Mouse (Mus musculus): Measurements from ENCODE around the gene Grm4. TPM values are rescaled to one million over a fixed set of nuclear protein-coding genes. Genes with fewer than 3 reads are reported as not detected.

Gene Grm4
- polyA plus RNA-seq, 1 experiment from 2014 or later = 5.8 TPM

DNA sequence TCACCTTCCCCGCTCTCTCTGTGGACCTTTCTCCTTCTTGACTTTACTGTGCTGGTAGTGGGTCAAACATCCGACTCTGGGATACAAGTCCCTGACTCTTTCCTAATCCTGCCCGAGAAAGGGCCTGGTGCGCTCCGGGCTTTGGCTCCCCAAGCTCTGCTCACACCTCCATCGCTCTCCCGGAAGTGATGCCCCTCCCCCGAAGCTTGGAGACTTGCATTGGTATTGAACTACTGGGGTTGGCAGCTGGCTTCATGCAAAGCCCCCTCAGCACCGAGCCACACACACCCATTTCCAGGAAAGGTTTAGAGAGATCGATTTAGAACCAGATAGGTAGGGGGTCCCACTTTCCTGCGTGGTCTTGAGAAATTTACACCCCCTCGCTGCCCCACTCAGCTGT is 24.8 kb upstream of the Grm4 start:
- Histone ChIP-seq H3K9ac (replicated peaks) (no peak overlapping the region), H3K4me1 (replicated peaks) (peaks cover 18% of the 10 kb centered on the region), H3K9me3 (no peaks in the 10 kb centered on the region), H3K27me3 (no peaks in the 10 kb centered on the region), H3K36me3 (no peaks in the 10 kb centered on the region), H3K27ac (no peak overlapping the region), H3K4me2 (replicated peaks) (no peak overlapping the region), H3K4me3 (replicated peaks) (no peak overlapping the region)
- 46% methylated on average over 12 of the region's 12 CpGs for WGBS
- ATAC-seq = no peak

DNA sequence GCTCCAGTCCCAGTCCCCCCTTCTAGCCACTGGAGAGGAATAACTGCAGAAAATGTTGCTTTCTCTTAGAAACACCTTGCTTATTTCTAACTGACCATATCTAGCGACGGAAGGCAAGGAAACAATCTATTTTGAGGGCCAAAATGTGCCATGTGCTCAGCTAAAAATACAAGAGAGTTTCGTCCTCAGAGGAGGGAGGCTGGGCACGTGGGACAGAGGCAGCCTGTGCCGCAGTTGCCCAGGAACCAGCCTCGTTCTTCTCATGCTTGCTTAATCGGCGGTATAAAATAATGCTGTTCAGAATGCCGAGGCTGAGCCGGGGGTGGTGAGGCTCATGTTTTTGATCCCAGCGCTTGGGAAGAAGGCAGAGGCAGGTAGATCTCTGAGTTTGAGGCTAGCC is 23.3 kb upstream of the Grm4 start:
- no peaks in the 10 kb centered on the region for H3K9me3 ChIP-seq
- no peak overlapping the region for H3K9ac ChIP-seq (replicated peaks)
- peaks cover 16% of the 10 kb centered on the region for H3K4me1 ChIP-seq (replicated peaks)
- H3K4me3 ChIP-seq (replicated peaks) = no peak overlapping the region
- no peaks in the 10 kb centered on the region for H3K27me3 ChIP-seq
- no peak overlapping the region for H3K4me2 ChIP-seq (replicated peaks)
- H3K36me3 ChIP-seq = no peaks in the 10 kb centered on the region
- 81% methylated on average over 11 of the region's 11 CpGs for whole genome bisulfite sequencing
- no peak overlapping the region for H3K27ac ChIP-seq
- ATAC-seq = no peak

DNA sequence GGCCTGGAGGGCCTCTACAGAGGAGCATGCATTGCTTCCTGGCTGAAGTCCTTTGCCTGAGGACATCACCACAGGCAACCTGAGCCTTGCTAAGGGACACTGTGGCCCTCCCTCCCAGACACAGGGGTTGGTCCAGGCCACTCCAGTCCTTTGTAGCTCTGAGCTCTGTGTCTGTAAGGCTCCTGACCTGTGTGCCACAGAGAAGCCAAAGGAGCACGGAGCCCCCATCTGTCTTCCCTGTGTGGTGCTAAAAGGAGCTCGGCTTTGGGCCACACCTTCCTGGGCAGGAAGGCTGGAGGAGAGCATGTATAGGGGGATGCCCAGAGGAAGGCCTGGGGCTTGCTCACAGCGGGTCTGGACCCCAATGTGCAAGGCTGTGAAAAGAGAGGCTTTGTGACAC is 20.8 kb upstream of the Grm4 start:
- 0 out of 2 replicates have a peak, but pooled peaks cover 4% of the 10 kb centered on the region for H3K4me1 ChIP-seq (replicated peaks)
- H3K9ac ChIP-seq (replicated peaks) = no peak overlapping the region; the same call in 1 of the 2 replicates
- no peak overlapping the region for H3K4me2 ChIP-seq (replicated peaks)
- no peaks in the 10 kb centered on the region for H3K9me3 ChIP-seq
- ATAC-seq = no peak
- no peaks in the 10 kb centered on the region for H3K27me3 ChIP-seq
- 75% methylated on average over 3 of the region's 3 CpGs for WGBS
- H3K27ac ChIP-seq = no peak overlapping the region
- H3K36me3 ChIP-seq = no peaks in the 10 kb centered on the region
- no peak overlapping the region for H3K4me3 ChIP-seq (replicated peaks)

DNA sequence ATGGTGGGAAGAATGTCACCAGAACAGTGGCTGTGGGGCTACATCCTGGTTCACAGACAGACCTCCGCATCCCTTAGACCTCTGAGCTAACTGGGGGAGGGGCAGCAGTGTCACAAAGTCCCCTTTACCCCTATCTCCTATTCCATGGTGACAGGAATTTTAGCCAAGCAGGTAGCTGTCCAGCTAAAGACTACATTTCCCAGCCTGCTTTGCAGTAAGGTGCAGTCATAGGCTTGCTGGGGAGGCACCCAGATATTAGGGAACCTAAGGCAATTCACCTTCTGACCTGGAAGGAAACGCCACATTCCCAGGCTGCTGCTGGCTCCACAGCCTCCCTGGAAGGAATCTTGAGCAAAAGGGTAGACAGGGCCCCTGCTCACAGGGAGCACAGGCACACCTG is 20.1 kb upstream of the Grm4 start:
- no peak for ATAC-seq
- Histone ChIP-seq H3K4me3 (replicated peaks) (no peak overlapping the region), H3K36me3 (no peaks in the 10 kb centered on the region), H3K9ac (replicated peaks) (no peak overlapping the region), H3K4me2 (replicated peaks) (no peak overlapping the region), H3K27me3 (no peaks in the 10 kb centered on the region), H3K27ac (no peak overlapping the region), H3K4me1 (replicated peaks) (0 out of 2 replicates have a peak, but pooled peaks cover 1% of the 10 kb centered on the region), H3K9me3 (no peaks in the 10 kb centered on the region)
- WGBS = 79% methylated on average over 2 of the region's 2 CpGs

DNA sequence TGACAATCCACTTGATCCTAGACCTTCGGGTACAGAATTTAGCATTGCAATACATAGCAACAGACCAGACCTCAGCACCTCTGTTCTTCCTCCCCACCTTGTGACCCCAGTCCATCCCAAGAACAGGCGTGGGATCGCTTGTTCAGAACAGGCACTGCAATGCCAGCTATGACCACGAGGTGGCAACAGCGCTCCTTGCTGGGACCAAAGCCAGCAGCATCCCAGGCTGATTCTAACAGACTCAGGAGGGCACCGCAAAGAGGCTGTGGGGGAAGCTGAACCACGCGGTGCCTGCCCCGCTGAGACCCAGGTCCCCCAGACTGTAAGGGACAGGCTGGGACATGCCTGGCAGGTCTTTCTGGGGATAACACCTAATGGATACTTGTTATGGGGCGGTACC is 13.5 kb upstream of the Grm4 start:
- Histone ChIP-seq H3K27me3 (no peaks in the 10 kb centered on the region), H3K4me2 (replicated peaks) (peak overlapping the region; percentile 22; the same call in 1 of the 2 replicates), H3K27ac (no peak overlapping the region), H3K36me3 (no peaks in the 10 kb centered on the region), H3K4me1 (replicated peaks) (0 out of 2 replicates have a peak, but pooled peaks cover 3% of the 10 kb centered on the region), H3K9ac (replicated peaks) (no peak overlapping the region), H3K9me3 (no peaks in the 10 kb centered on the region), H3K4me3 (replicated peaks) (no peak overlapping the region)
- peak; percentile 90 for ATAC-seq
- 3% methylated on average over 10 of the region's 10 CpGs for WGBS

DNA sequence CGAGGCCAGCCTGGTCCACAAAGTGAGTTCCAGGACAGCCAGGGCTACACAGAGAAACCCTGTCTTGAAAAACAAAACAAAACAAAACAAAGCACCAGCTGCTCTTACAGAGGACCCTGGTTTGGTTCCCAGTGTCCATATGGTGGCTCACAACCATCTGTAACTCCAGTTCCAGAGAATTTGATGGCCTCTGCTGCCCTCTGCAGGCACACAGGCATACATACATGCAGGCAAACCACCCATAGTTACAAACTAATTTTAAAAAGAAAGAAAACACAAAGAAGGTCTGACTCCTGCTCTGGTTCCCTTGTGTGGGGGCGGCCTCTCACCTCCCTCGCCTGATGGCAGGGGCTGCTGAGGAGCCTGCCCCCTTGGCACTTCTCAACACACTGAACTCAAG is 12.2 kb upstream of the Grm4 start:
- Histone ChIP-seq H3K4me1 (replicated peaks) (0 out of 2 replicates have a peak, but pooled peaks cover 3% of the 10 kb centered on the region), H3K9ac (replicated peaks) (no peak overlapping the region), H3K27ac (no peak overlapping the region), H3K4me3 (replicated peaks) (no peak overlapping the region), H3K9me3 (no peaks in the 10 kb centered on the region), H3K36me3 (no peaks in the 10 kb centered on the region), H3K4me2 (replicated peaks) (no peak overlapping the region), H3K27me3 (no peaks in the 10 kb centered on the region)
- 87% methylated on average over 3 of the region's 3 CpGs for WGBS
- ATAC-seq = no peak

DNA sequence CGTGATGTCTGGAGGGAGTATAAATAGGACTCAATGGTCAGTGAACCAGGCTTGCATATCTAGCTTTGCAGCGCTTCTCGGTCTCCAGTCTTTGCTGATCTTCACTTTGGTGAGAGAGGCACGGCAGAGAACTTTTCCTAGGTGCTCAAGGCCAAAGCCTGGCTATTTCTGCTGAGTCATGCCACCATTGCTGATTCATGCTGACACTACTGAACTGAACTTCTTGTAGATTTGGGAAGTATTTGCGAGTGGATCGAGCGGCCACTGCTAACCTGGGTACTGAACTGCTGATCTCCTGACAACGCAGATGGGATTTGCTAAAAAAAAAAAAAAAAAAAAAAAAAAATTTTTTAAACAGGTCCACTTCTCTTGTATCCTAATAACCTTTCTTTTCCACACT is 10.9 kb upstream of the Grm4 start:
- Histone ChIP-seq H3K27ac (no peak overlapping the region), H3K9me3 (no peaks in the 10 kb centered on the region), H3K4me3 (replicated peaks) (no peak overlapping the region), H3K4me1 (replicated peaks) (0 out of 2 replicates have a peak, but pooled peaks cover 6% of the 10 kb centered on the region), H3K4me2 (replicated peaks) (no peak overlapping the region), H3K9ac (replicated peaks) (no peak overlapping the region), H3K36me3 (no peaks in the 10 kb centered on the region), H3K27me3 (no peaks in the 10 kb centered on the region)
- ATAC-seq = no peak
- 91% methylated on average over 8 of the region's 8 CpGs for WGBS

DNA sequence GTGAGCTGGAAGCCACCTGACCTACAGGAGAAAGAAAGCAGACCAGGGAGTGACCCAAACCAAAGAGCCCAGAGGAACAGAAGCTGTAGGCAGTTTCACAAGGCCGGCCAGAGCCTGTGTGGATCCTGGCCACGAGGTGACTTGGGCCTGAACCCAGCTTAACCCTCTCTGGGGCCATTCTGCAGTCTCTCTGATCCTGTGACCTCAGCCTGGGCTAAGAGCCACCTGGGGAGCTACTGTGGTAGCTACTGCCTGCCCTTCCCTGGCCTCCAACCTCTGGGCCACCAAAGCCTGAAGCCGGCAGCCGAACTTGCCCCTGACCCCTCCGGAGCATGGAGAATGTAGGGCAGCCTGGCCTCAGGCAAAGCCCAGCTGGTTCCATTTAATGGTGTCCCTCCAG is 7.6 kb upstream of the Grm4 start:
- no peak overlapping the region for H3K4me3 ChIP-seq (replicated peaks)
- no peak overlapping the region for H3K4me2 ChIP-seq (replicated peaks)
- no peak for ATAC-seq
- no peaks in the 10 kb centered on the region for H3K36me3 ChIP-seq
- H3K27me3 ChIP-seq = no peaks in the 10 kb centered on the region
- H3K9me3 ChIP-seq = no peaks in the 10 kb centered on the region
- 78% methylated on average over 5 of the region's 5 CpGs for WGBS
- H3K4me1 ChIP-seq (replicated peaks) = 0 out of 2 replicates have a peak, but pooled peaks cover 3% of the 10 kb centered on the region
- no peak overlapping the region for H3K9ac ChIP-seq (replicated peaks)
- H3K27ac ChIP-seq = no peak overlapping the region

DNA sequence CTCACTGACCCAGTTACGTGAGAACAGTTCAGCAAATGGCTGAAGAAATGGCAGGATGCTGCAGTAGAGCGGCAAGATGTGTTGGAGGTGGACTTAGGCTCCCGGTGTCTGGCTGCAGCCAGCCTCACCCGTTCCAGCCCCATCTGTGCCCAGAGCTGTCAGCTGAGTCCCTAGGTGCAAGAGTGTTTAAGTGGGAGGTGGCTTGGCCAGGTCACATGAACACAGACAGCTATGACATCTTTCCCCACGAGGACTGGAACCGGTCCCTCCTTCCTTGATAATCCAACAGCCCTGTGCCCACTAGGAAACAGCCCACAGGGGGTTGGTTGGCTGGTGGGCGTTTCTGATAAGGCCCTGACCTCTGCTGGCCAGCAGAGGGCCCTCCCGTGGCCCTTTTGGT is 6.8 kb upstream of the Grm4 start:
- H3K4me2 ChIP-seq (replicated peaks) = no peak overlapping the region
- ATAC-seq = no peak
- no peaks in the 10 kb centered on the region for H3K9me3 ChIP-seq
- H3K36me3 ChIP-seq = no peaks in the 10 kb centered on the region
- no peak overlapping the region for H3K9ac ChIP-seq (replicated peaks)
- no peak overlapping the region for H3K27ac ChIP-seq
- WGBS = 45% methylated on average over 8 of the region's 8 CpGs
- H3K4me3 ChIP-seq (replicated peaks) = no peak overlapping the region
- H3K27me3 ChIP-seq = no peaks in the 10 kb centered on the region
- 0 out of 2 replicates have a peak, but pooled peaks cover 3% of the 10 kb centered on the region for H3K4me1 ChIP-seq (replicated peaks)

DNA sequence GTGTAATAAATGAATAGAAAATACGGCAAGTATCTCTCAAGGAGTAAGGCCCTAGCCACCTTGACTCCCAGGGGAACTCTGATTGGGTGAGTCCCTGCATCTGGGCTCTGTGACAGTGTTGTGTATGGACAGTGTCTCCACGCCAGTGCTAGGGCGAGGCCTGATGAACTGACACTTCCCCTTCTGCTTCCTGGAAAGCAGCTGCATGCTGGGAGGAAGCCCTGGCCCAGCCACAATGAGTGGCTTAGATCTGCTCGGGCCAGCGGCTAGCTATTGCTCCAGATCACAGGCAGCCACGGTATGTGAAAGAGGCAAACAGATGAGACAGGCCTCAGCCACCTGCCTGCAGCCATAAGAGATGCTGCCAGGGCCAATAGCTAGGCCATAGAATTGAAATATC is 6.0 kb upstream of the Grm4 start:
- Histone ChIP-seq H3K4me3 (replicated peaks) (no peak overlapping the region), H3K27ac (no peak overlapping the region), H3K36me3 (no peaks in the 10 kb centered on the region), H3K27me3 (peaks cover 4% of the 10 kb centered on the region), H3K4me2 (replicated peaks) (no peak overlapping the region), H3K4me1 (replicated peaks) (0 out of 2 replicates have a peak, but pooled peaks cover 3% of the 10 kb centered on the region), H3K9ac (replicated peaks) (no peak overlapping the region), H3K9me3 (no peaks in the 10 kb centered on the region)
- ATAC-seq = no peak
- 73% methylated on average over 6 of the region's 6 CpGs for WGBS

DNA sequence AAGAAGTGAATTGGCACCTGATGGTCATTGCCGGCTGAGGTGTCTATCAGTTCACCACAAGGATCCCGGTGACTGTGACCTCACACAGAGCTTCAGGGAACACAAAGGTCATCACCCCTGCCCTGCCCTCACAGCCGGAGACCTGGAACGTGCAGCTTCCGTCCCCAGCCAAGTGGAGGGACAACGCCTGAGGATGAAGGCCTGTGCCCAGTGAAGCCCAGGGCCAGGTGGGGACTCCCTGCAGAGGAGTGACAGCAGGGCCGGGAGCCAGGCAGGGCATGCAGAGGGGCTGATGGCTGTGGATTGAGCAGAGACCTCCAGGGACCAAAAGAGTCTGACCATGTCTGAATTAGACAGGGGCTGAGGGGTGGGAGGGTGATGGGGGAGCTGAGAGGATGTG is 1.9 kb upstream of the Grm4 start:
- H3K4me1 ChIP-seq (replicated peaks) = peaks cover 30% of the 10 kb centered on the region
- H3K9ac ChIP-seq (replicated peaks) = 0 out of 2 replicates have a peak overlapping the region, but pooled peaks have one; percentile 32
- ATAC-seq = no peak
- no peak overlapping the region for H3K4me2 ChIP-seq (replicated peaks)
- H3K27me3 ChIP-seq = peaks cover 23% of the 10 kb centered on the region
- 47% methylated on average over 7 of the region's 7 CpGs for WGBS
- H3K27ac ChIP-seq = no peak overlapping the region
- H3K9me3 ChIP-seq = no peaks in the 10 kb centered on the region
- no peak overlapping the region for H3K4me3 ChIP-seq (replicated peaks)
- H3K36me3 ChIP-seq = no peaks in the 10 kb centered on the region

DNA sequence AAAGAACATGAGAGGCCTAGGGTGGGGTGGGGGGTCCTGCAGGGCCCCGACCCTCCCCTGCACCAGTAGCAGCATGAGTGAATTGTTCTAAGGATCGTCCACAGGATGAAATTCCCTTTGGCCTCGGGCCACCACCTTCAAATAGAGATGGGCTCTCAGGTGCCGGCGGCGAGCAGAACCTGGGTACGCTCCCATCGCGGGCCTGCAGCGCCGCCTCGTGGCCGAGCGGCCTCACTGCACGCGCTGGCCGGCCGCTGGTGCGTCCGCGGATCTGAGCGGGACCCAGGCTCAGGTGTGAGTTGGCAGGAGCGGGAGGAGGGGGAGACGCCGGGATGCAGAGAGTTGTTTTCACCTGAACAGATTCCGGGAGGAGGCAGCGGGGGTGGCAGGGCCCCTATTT is 646 bp downstream of the Grm4 start:
- H3K36me3 ChIP-seq = no peaks in the 10 kb centered on the region
- peaks cover 37% of the 10 kb centered on the region for H3K4me1 ChIP-seq (replicated peaks)
- H3K9me3 ChIP-seq = no peaks in the 10 kb centered on the region
- peaks cover 23% of the 10 kb centered on the region for H3K27me3 ChIP-seq
- H3K27ac ChIP-seq = no peak overlapping the region
- no peak overlapping the region for H3K9ac ChIP-seq (replicated peaks)
- WGBS = under 1% methylated on average over 27 of the region's 27 CpGs
- H3K4me2 ChIP-seq (replicated peaks) = peak overlapping the region; percentile 38
- no peak overlapping the region for H3K4me3 ChIP-seq (replicated peaks)
- ATAC-seq = peak; percentile 52

All from midbrain, embryonic 13.5 days (tissue).